Mouse (Mus musculus) ES-E14 (cell line): ENCODE results near the gene Tbc1d4. TPM values are rescaled to one million over a fixed set of nuclear protein-coding genes. Genes with fewer than 3 reads are reported as not detected.

Source experiments
- DNase-seq: peaks from one replicate; pipeline ENCODE4 v3.0.0-alpha.2; 2013; ENCODE audit warnings: low read depth, low spot score
- H3K27ac ChIP-seq: 2 replicates; pipeline ENCODE4 v1.5.1; 2012; ENCODE audit warnings: low read depth, mild to moderate bottlenecking, low read length, moderate library complexity, mixed read lengths; ENCODE audit not compliant: poor library complexity, insufficient read depth, severe bottlenecking
- H3K36me3 ChIP-seq: 2 replicates; pipeline ENCODE4 v1.6.1; 2012; ENCODE audit warnings: mild to moderate bottlenecking, low read length, moderate library complexity, mixed read lengths; ENCODE audit not compliant: control insufficient read depth, poor library complexity, insufficient read depth, severe bottlenecking
- H3K4me1 ChIP-seq, 2 experiments: fragments of 150-350 bp in 1 of 2; sonication (generic) in 1 of 2; 2 replicates each; pipeline ENCODE4 v1.6.1; 2012; ENCODE audit warnings: low read length in 2 of 2, mild to moderate bottlenecking in 1 of 2, mixed read lengths in 1 of 2; ENCODE audit not compliant: control insufficient read depth in 2 of 2, insufficient read depth in 2 of 2, poor library complexity in 1 of 2
- H3K4me3 ChIP-seq, 2 experiments: fragments of 150-350 bp in 1 of 2; sonication (generic) in 1 of 2; 2 replicates each; pipeline ENCODE4 v1.5.1; 2012; ENCODE audit warnings: low read length in 2 of 2, low read depth in 1 of 2, mild to moderate bottlenecking in 1 of 2, mixed read lengths in 1 of 2; ENCODE audit not compliant: insufficient read depth in 1 of 2, poor library complexity in 1 of 2, severe bottlenecking in 1 of 2
- H3K9ac ChIP-seq: 2 replicates; pipeline ENCODE4 v1.6.1; 2012; ENCODE audit warnings: low read depth, mild to moderate bottlenecking, low read length, mixed read lengths; ENCODE audit not compliant: poor library complexity, insufficient read depth, severe bottlenecking
- H3K9me3 ChIP-seq: fragments of 150-350 bp; sonication (generic); 2 replicates; pipeline ENCODE4 v1.6.1; 2012; ENCODE audit warnings: low read depth, mild to moderate bottlenecking, low read length; ENCODE audit not compliant: control insufficient read depth, insufficient read depth
- CHD2 ChIP-seq: IDR thresholded peaks from 2 replicates; pipeline ENCODE4 v1.6.1; 2014; ENCODE audit warnings: mild to moderate bottlenecking, low read depth, low read length, inconsistent platforms
- HCFC1 ChIP-seq: IDR thresholded peaks from 2 replicates; pipeline ENCODE4 v1.6.1; 2012; ENCODE audit warnings: low read length, inconsistent platforms, borderline replicate concordance; ENCODE audit not compliant: insufficient read depth
- MAFK ChIP-seq: IDR thresholded peaks from 2 replicates; pipeline ENCODE4 v1.6.1; 2014; ENCODE audit warnings: mild to moderate bottlenecking, low read depth, low read length, inconsistent platforms; ENCODE audit not compliant: insufficient read depth
- ZC3H11A ChIP-seq: IDR thresholded peaks from 2 replicates; pipeline ENCODE4 v1.6.1; 2012; ENCODE audit warnings: low read depth, mild to moderate bottlenecking, inconsistent platforms, low read length, borderline replicate concordance
- ZNF384 ChIP-seq: IDR thresholded peaks from 2 replicates; pipeline ENCODE4 v1.6.1; 2012; ENCODE audit warnings: low read depth, low read length, inconsistent platforms
- in situ Hi-C, 2 experiments: fragments of 600-800 bp; cut with MboI; formaldehyde crosslinking; loops; one replicate each; pipeline ENCODE4 v1.15.1; 2025; ENCODE audit warnings: low sequenced_read_pairs in 2 of 2, inconsistent platforms in 1 of 2; ENCODE audit not compliant: unreplicated experiment in 2 of 2
- total RNA-seq: library from RNA; depleted of rRNA; stranded (reverse); fragments of 300-350 nt; gene quantifications from 2 replicates; pipeline ENCODE4 v1.2.3, GENCODE M21; 2012

Tbc1d4 gene
- total RNA-seq, 1 experiment: 1.1 TPM

- no peaks in the 10 kb centered on the region for H3K9me3 ChIP-seq
- H3K36me3 ChIP-seq: no peaks in the 10 kb centered on the region
- no peak overlapping the region for H3K4me3 ChIP-seq
- no peak overlapping the region for H3K9ac ChIP-seq
- no peak for DNase-seq
- H3K4me1 ChIP-seq: no peaks in the 10 kb centered on the region
- TF ChIP-seq CHD2 (no peak), ZNF384 (no peak), ZC3H11A (no peak), HCFC1 (no peak), MAFK (no peak)
- H3K27ac ChIP-seq: no peak overlapping the region
- in situ Hi-C loops: no loop called here
Measured at GRCm38 (mm10) chr14:101468143-101468542, 140.8 kb downstream of the Tbc1d4 start.

GRCm38 (mm10) chr14:101467532-101467931 lies 141.5 kb downstream of the Tbc1d4 start:
- no peak overlapping the region for H3K9ac ChIP-seq
- H3K27ac ChIP-seq: no peak overlapping the region
- H3K9me3 ChIP-seq: no peaks in the 10 kb centered on the region
- in situ Hi-C loops: no loop called here
- no peaks in the 10 kb centered on the region for H3K4me1 ChIP-seq
- DNase-seq: no peak
- H3K36me3 ChIP-seq: no peaks in the 10 kb centered on the region
- no peak for TF ChIP-seq ZC3H11A
- TF ChIP-seq HCFC1: no peak
- no peak for TF ChIP-seq ZNF384
- no peak for TF ChIP-seq MAFK
- TF ChIP-seq CHD2: no peak
- no peak overlapping the region for H3K4me3 ChIP-seq

GRCm38 (mm10) chr14:101466521-101466920 lies 142.5 kb downstream of the Tbc1d4 start:
- H3K36me3 ChIP-seq: no peaks in the 10 kb centered on the region
- no peak for DNase-seq
- in situ Hi-C loops: no loop called here
- TF ChIP-seq MAFK (no peak), CHD2 (no peak), HCFC1 (no peak), ZNF384 (no peak), ZC3H11A (no peak)
- H3K9me3 ChIP-seq: no peaks in the 10 kb centered on the region
- no peaks in the 10 kb centered on the region for H3K4me1 ChIP-seq
- H3K4me3 ChIP-seq: no peak overlapping the region
- H3K27ac ChIP-seq: no peak overlapping the region
- no peak overlapping the region for H3K9ac ChIP-seq

- DNase-seq: no peak
- Histone ChIP-seq H3K4me3 (no peak overlapping the region), H3K27ac (no peak overlapping the region), H3K9me3 (no peaks in the 10 kb centered on the region), H3K36me3 (no peaks in the 10 kb centered on the region), H3K9ac (no peak overlapping the region), H3K4me1 (no peaks in the 10 kb centered on the region)
- in situ Hi-C loops: no loop called here
- TF ChIP-seq MAFK: no peak
- no peak for TF ChIP-seq HCFC1
- no peak for TF ChIP-seq CHD2
- no peak for TF ChIP-seq ZC3H11A
- no peak for TF ChIP-seq ZNF384
Measured at GRCm38 (mm10) chr14:101465893-101466292, 143.1 kb downstream of the Tbc1d4 start.

GRCm38 (mm10) chr14:101460768-101461167 lies 148.2 kb downstream of the Tbc1d4 start:
- H3K9ac ChIP-seq: no peak overlapping the region
- TF ChIP-seq CHD2 (no peak), HCFC1 (no peak), ZC3H11A (no peak), ZNF384 (no peak), MAFK (no peak)
- no peak overlapping the region for H3K27ac ChIP-seq
- peak; percentile 49 for DNase-seq
- in situ Hi-C loops: no loop called here
- no peaks in the 10 kb centered on the region for H3K4me1 ChIP-seq
- H3K9me3 ChIP-seq: no peaks in the 10 kb centered on the region
- H3K4me3 ChIP-seq: no peak overlapping the region
- H3K36me3 ChIP-seq: no peaks in the 10 kb centered on the region
